Mouse (Mus musculus): ENCODE measurements at regions not wholly inside any gene's neighbourhood (a gene's known extent, or its start where the extent isn't known, plus 50 kb on each side); places are given as distances from the start of the nearest gene placed in this dataset.

DNA sequence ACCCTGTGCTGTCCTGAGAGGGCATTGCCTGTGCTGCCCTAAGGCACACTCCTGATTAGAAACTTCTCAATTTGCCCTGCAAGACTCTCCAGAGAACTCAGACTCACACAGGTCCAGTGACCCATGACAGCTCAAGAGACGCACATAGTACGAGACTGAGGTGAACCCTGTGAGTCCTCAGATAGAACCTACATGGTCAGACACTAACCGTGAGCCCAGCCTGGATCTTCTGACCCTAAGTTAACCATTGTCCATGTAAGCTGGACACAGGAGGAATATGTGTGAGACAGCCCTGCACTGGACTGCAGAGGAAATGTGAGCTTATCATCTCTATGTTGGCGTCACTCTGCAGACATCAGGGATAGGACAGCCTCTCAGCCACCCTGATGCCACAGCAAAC, 91.4 kb upstream of the Selenok start:
- DNase-seq (ENCODE audit: low spot score in 2 of 2): no peak

DNA sequence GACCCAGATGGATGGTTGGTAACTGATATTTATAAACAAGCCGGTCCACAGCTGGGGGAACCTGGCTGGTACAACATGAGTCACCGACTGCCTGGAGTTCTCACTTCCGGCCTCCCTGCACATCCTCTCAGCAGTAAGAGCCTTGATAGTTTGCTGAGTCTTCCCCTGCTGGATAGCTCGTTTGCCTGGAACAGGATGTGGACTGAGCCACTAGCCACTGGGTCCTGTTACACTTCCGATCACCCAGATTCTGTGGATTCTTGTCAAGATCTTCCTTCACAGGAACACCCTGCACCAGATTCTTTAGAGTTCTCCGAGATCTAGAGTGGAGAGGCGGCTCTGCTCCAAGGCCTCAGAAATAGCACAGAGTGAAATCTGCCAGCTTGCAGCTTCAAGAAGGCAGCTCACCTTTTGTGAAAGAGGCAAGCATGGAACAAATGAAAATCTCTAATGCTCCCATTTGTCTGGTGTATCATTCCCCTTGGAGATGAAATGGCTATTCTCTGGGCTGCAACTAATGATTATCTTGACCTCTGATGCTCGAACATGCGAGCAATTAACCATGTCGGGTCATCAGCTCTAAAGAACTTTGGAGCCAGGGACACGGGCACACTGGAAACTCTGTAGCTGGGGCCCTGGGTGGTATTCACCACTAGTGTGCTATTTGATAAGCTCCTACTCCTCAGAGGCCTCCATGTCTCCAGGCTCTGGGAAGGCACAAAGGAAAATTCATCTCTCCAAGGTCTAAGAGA, 90.3 kb upstream of the Selenok start:
- DNase-seq (ENCODE audit: low spot score in 2 of 2): no peak

DNA sequence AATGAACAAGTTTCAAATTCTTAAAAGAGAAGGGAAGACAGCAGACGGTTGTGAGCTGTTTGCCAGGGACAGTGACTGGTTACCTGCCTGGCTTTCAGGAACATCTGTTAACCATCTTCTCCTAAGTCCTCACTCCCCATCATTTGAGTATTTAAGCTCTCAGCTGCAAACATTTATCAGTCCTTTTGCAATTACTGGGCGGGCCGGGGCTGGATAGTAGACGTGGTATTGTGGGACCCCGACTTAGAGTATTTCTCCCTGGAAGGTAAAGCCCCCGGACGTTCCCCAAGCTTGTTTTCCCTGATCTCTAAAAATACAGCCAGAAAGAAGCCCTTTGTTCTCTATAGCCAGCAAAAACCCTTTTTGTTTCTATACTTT, 89.7 kb upstream of the Selenok start:
- DNase-seq (ENCODE audit: low spot score in 2 of 2): no peak

DNA sequence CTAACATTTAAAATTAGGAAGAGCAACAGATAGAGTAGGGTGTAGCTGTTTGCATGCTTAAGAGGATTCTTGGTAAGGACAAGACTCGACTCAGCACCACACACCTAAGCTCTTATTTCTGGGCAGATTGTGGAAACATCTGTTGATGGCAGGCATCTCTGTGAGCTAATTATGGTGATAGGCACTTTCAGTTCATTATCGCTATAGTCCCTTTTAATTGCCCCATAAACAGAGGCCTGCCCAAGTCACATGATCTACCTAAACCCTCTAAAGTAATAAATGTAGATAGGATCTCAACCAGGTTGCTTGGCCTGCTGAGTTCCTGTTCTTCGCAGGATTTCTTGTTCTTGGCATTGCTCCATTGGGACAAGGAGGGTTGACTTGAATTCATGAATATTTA, 88.8 kb upstream of the Selenok start:
- no peak for DNase-seq (ENCODE audit: low spot score in 2 of 2)

DNA sequence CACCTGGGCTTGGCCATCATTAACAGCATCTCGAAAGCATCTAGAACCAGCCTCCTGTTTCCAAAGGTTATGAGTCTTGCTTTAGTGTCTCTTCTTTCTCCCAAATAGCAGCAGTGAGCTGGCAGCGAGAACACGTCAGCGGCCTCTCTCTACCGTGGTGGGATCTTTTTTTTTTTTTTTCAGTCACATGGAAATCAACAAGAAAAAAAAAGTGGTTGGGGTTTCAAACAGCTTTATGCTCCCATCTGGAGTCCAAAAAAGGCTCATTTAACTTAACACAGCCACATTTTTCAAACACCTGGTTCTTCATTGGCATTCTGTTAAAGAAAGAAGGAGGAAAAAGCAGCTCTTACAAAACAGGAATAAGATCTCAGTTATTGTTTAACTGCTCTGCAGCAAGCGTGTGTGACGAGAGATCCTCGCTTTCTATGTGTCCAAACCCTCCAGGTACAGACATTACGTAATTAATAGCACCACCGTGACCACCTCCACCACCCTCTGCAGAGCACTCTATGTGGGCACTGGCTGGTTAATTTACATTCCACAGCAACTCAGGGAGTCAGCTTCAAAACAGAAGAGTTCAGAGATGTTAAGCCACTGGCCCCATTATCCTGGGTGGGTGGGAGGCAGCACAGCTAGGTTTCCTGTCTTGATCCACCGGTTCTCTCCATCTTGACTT, 85.3 kb upstream of the Selenok start:
- no peak for DNase-seq (ENCODE audit: low spot score in 2 of 2)

DNA sequence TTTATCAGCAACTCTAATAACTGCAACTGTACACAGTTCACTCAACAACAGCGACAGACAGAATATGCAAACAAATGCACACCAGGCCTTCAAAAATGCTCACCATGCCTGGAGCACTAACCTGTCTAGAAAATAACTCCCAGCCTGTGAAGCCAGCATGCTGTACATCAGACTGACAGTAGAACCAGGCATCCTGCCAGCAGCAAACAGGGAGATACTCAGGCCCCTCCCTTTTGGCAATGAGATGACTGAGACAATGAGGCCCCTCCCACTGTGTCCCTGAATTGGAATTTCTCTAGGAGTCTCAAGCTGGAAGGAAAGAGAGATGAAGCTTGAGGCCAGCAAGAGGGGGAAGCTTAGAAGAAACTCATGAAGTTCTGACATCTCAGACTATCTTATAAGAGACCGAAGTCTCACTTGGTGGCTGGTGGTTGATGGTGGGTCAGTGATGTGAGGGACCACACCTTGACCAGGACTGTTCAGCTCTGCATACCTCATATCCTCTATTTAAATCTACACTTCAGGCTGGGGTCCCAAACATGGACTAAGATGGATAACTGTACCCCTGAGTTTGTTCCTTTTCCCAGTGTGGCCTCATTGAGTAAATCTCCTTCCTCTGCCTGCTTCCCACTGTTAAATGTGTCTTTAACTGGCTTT, 72.6 kb upstream of the Selenok start:
- peak in 1 of 2 experiments; percentile 9 for DNase-seq (ENCODE audit: low spot score in 2 of 2)

DNA sequence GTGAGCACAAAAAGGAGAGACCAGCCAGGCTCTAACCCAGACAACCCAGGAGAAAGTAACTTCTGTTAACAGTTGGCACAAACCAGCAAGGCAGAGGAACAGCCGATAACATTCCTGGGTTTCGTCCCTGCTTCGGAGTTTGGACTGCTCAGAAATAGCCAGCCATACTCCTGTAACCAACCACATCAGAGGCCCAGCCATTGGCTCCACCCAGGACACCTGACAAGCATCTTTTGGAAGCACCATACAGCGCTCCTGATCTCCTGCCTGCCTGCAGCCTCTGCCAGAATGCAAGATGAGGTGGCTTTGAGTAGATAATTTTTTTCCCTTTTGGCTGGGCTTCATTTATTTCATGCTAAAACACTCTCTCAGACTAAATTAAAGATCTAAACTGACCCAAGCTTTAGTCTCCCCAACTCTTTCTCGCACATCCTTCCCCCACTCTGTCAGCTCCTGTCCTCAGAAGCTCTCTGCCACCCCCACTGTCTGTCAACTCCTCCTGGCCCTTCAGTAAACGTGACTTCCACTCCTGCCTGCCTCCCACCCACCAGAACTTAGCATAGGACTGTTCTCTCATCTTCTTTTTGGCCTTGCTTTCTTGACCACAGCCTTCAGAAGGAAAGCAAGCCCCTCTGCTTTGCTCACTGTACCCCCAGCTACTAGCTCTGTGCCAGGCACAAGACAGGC, 72.0 kb upstream of the Selenok start:
- DNase-seq (ENCODE audit: low spot score in 2 of 2): no peak

DNA sequence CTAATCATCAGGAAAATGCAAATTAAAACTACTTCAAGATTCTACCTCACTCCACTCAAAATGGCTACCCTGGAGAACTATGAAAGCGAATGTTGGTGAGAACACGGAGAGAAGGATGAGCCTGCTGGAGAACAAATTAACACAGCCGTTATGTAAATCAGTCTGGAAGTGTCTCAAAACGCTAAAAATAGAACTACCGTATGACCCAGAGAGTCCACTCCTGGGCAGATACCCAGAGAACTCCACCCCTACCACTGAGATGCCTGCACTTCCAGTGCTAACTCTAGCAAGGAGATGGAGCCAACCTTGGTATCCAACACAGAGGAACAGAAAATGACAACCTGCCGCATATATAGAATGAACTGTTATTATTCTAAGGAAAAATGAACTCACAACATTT, 67.2 kb upstream of the Selenok start:
- no peak for DNase-seq (ENCODE audit: low spot score in 2 of 2)

DNA sequence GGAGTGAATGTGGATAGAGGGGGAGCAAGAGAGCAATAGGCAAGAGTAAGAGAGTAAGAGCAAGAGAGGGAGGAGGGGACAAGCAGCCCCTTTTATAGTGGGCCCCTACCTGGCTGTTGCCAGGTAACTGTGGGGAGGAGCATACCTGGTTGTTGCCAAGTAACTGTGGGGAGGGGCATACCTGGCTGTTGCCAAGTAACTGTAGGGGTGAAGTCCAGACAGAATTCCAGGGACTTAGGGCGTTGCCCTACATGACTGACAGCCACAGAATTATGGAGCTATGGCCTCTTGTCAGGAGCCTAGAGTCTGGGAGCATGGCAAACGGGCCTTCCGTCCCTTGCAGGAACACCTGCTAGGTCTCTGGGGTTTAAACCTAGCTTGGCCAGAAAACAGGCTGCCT, 64.5 kb upstream of the Selenok start:
- DNase-seq (ENCODE audit: low spot score in 2 of 2): no peak

DNA sequence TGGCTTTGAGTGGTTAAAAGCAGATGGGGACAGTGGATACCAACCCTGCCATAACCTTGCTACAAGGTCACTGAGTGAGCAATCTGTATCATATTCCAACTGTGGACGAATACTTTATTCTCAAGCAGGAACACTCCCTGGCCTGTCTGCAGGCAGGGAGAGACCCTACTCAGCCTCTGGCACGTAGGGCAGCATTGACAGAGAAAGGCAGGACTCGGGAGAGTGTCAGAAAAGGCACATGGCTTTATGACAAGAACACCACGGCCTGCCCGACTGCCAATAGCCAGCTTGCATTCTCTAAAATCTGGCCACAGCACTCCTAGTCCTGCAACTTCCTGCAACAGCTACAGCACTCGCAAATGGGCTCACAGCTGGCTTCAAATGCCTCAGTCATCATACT, 63.3 kb upstream of the Selenok start:
- DNase-seq (ENCODE audit: low spot score in 2 of 2): no peak

DNA sequence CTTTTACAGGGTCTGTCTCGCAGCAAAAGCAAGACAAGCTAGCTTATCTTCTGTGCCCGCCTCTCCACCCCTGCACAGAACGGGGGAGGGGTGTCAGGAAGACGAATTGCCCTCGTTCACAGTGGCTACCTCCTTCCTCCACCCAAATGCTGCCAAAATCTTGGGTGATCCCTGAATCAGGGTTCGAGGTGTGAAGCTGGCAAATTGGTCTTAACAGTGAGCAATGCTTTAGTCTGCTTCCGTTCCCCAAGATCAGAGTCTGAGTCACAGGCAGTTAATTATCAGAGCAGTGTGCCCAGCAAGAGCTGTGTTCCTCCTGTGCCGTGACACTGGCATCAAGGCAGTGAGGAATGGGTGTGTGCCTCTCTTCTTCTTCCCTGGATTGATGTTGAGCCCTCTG, 58.4 kb upstream of the Selenok start:
- no peak for DNase-seq (ENCODE audit: low spot score in 2 of 2)
